Mouse (Mus musculus) megakaryocyte progenitor cell, adult 5-6 weeks (primary cell): Measurements from ENCODE around the gene Ptger1. TPM values are rescaled to one million over a fixed set of nuclear protein-coding genes. Genes with fewer than 3 reads are reported as not detected.

Experiments used
- total RNA-seq, 2 experiments: library from RNA; stranded (forward) in 1 of 2; stranded (reverse) in 1 of 2; fragments of 157-497, 149-512 nt in 1 of 2; fragments of 200-1000 nt in 1 of 2; gene quantifications; 2 replicates each; pipeline versions ENCODE4 v1.2.3 to v1.2.4; 2015 to 2017

Ptger1 gene
- total RNA-seq, 2 experiments from 2014 or later: 0.10 to 0.87 TPM

Other genes with a start within 250 kb of the Ptger1 start
- 64.4 and 70.9 TPM in 2 replicates for gene Scoc, start 208.3 kb upstream of the Ptger1 start, total RNA-seq (2015)
- gene Scoc, start 208.3 kb upstream of the Ptger1 start, total RNA-seq (2017): 27.9 and 43.9 TPM in 2 replicates
- gene Olfr370, start 130.9 kb upstream of the Ptger1 start, total RNA-seq (2015): not detected in 2 replicates
- not detected in 2 replicates for gene Olfr370, start 130.9 kb upstream of the Ptger1 start, total RNA-seq (2017)
- gene Ndufb7, start 100.0 kb upstream of the Ptger1 start, total RNA-seq (2015): 158 and 163 TPM in 2 replicates
- 252 and 255 TPM in 2 replicates for gene Ndufb7, start 100.0 kb upstream of the Ptger1 start, total RNA-seq (2017)
- gene Tecr, start 58.7 kb upstream of the Ptger1 start, total RNA-seq (2015): 363 and 424 TPM in 2 replicates
- 324 and 345 TPM in 2 replicates for gene Tecr, start 58.7 kb upstream of the Ptger1 start, total RNA-seq (2017)
- 45.5 and 47.6 TPM in 2 replicates for gene Dnajb1, start 58.5 kb upstream of the Ptger1 start, total RNA-seq (2015)
- gene Dnajb1, start 58.5 kb upstream of the Ptger1 start, total RNA-seq (2017): 26.2 and 28.0 TPM in 2 replicates
- 14.7 and 19.0 TPM in 2 replicates for gene Gipc1, start 14.0 kb upstream of the Ptger1 start, total RNA-seq (2015)
- gene Gipc1, start 14.0 kb upstream of the Ptger1 start, total RNA-seq (2017): 14.3 and 17.8 TPM in 2 replicates
- 31.5 and 31.6 TPM in 2 replicates for gene Pkn1, start 32.5 kb downstream of the Ptger1 start, total RNA-seq (2015)
- gene Pkn1, start 32.5 kb downstream of the Ptger1 start, total RNA-seq (2017): 62.5 and 78.8 TPM in 2 replicates
- 119 and 139 TPM in 2 replicates for gene Ddx39, start 48.5 kb downstream of the Ptger1 start, total RNA-seq (2015)
- gene Ddx39, start 48.5 kb downstream of the Ptger1 start, total RNA-seq (2017): 121 and 131 TPM in 2 replicates
- 27.1 and 29.1 TPM in 2 replicates for gene Adgre5, start 74.6 kb downstream of the Ptger1 start, total RNA-seq (2015)
- gene Adgre5, start 74.6 kb downstream of the Ptger1 start, total RNA-seq (2017): 19.8 and 30.2 TPM in 2 replicates
- 2.9 and 5.9 TPM in 2 replicates for gene Adgrl1, start 233.4 kb downstream of the Ptger1 start, total RNA-seq (2015)
- 2.3 and 2.4 TPM in 2 replicates for gene Adgrl1, start 233.4 kb downstream of the Ptger1 start, total RNA-seq (2017)